Mouse (Mus musculus): ENCODE measurements around the gene Paxbp1. TPM values are rescaled to one million over a fixed set of nuclear protein-coding genes. Genes with fewer than 3 reads are reported as not detected.

Gene Paxbp1
- polyA plus RNA-seq, 1 experiment from 2014 or later = 42.5 TPM

- DNase-seq (ENCODE audit: low spot score) = peak; percentile 70
Observed at GRCm38 (mm10) chr16:91056043-91056821, 11.9 kb upstream of the Paxbp1 start.

DNA sequence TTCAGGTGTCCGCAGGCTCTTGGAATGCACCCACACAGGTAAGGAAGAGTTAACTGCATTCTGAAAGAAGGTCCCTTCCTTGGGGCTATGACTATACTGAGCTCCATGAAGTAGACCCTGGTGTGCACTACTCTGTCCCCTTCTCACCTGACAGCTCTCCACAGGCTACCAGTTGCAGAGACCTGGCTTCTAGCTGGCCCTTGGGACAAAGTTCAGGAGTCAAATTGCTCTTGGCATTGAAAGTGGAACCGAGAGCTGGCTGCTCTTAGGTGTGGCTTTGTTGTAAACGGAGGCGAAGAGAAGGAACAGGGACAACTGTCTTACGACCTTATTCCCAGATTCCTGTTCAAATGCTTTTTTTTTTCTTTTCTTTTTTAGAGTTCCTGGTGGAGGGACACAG, 10.8 kb upstream of the Paxbp1 start:
- no peak for DNase-seq (ENCODE audit: low spot score)

DNA sequence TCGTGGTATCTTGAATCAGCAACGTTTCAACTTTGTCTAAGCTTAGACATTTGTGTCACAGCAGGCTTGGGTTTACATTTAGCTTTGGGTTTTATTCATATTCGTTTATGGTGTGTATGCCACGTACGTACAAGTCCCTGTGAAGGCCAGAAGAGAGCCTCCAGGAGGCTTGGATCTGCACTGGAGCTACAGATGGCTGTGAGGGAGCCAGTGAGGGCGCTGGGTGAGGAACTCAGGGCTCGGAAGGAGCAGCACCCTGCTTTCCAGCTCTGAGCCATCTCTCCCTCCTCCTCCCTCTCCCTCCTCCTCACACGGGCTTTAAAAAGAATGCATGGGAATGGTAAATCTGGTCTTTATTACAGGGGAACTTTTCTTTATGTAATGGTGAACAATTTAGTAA, 9.3 kb upstream of the Paxbp1 start:
- no peak for DNase-seq (ENCODE audit: low spot score)

DNA sequence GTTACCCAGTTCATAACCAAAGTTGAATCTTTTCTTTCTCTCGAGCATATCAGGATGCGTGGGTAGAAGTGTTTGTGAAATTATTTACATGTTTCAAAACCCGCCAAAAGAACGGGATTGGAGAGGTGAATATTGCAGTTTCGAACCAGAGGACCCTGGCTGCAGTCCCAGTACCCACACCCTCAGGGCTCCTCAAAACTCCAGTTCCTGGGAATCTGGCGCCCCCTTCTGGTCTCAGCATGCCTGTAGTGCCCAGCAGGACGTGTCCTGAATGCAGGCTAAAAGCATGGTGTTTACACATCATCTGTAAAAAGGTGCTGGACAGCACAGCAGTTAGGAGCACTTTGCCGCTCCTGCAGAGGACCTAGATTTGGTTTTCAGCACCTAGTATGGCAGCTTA, 1.2 kb upstream of the Paxbp1 start:
- peak; percentile 56 for DNase-seq (ENCODE audit: low spot score)

- peak; percentile 59 for DNase-seq (ENCODE audit: low spot score)
Observed at GRCm38 (mm10) chr16:91043461-91044248, 688 bp downstream of the Paxbp1 start.

DNA sequence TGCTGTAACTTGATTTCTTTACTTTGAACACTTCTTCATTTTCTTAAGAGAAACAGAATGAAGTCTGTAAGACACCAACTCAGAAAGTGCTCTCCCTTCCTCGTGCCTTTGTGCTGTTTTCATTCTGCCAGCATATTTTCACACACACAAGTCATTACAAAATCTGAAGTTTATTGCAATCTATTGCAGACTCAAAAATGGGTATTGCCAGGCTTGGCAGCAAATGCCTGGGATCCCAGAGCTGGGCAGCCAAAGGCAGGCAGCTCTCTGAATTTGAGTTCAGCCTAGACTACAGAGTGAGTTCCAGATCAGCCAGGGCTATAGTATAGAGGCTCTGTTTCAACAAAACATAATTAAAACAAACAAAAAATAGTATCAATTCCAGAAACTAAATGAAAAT, 1.7 kb downstream of the Paxbp1 start:
- DNase-seq (ENCODE audit: low spot score) = no peak

- DNase-seq (ENCODE audit: low spot score) = no peak
Observed at GRCm38 (mm10) chr16:91035866-91036265, 8.5 kb downstream of the Paxbp1 start.

DNA sequence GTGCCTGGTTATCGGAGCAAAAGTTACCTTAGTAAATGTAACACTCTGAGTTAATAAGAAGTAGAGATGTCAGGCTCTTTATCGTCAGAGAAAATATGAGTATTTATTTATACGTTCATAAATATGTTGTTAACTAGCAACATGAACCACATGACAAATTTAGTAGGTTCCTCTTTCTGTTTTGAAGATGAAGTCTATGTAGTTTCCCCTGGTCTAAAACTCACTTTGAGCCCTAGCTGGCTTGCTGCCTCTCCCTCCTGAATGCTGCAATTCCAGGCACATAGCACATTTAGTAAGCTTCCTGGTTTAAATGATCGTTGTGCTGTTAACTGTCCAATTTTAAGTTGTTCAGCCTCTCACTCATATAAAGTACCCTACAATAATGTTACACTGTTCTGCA, 13.6 kb downstream of the Paxbp1 start:
- no peak for DNase-seq (ENCODE audit: low spot score)

- no peak for DNase-seq (ENCODE audit: low spot score)
Observed at GRCm38 (mm10) chr16:91029901-91030300, 14.4 kb downstream of the Paxbp1 start.

GRCm38 (mm10) chr16:91029161-91029743, 15.1 kb downstream of the Paxbp1 start:
- DNase-seq (ENCODE audit: low spot score) = no peak

DNA sequence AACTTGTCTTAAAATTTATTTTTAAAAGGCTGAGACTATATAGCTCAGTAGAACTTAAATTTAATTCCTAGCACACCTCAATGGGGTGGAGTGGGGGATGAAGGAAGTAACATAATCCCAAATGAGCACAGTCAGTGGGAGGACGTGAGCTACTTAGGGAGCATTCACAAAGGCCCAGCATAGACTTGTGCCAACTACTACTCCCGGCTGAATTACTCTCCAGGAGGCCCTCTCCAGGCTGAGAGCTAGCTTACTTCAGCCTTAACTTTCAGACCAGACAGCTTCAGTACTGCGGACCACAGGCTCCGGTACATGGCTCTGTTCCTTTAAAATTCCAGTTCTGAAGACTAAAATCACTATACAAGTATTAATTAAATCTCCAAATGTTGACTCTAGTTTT, 18.1 kb downstream of the Paxbp1 start:
- DNase-seq (ENCODE audit: low spot score) = no peak

- peak; percentile 9 for DNase-seq (ENCODE audit: low spot score)
Observed at GRCm38 (mm10) chr16:91023384-91023783, 21.0 kb downstream of the Paxbp1 start.

GRCm38 (mm10) chr16:91020842-91021483, 23.4 kb downstream of the Paxbp1 start:
- DNase-seq (ENCODE audit: low spot score) = no peak

DNA sequence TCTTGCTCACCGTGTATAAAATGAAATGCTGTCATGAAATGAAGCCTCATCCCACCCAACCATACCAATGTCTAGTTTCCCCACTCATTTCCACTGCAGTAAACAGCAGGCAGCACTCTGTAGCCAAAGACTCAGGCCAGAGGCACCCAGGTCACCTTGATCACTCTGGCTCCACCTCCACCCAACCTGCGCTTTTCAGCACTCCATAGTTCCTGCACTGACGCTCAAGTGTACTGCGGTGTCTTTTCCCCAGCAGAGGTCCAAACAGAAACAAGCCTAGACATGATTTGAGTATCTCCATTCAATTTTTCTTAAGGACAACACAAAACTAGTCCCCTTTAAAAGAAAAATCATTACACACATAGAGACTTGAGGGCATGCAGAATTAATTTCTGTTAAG, 24.9 kb downstream of the Paxbp1 start:
- no peak for DNase-seq (ENCODE audit: low spot score)

- DNase-seq (ENCODE audit: low spot score) = no peak
Observed at GRCm38 (mm10) chr16:91015761-91016160, 28.6 kb downstream of the Paxbp1 start.

GRCm38 (mm10) chr16:91011847-91012246, 32.5 kb downstream of the Paxbp1 start:
- DNase-seq (ENCODE audit: low spot score) = no peak

DNA sequence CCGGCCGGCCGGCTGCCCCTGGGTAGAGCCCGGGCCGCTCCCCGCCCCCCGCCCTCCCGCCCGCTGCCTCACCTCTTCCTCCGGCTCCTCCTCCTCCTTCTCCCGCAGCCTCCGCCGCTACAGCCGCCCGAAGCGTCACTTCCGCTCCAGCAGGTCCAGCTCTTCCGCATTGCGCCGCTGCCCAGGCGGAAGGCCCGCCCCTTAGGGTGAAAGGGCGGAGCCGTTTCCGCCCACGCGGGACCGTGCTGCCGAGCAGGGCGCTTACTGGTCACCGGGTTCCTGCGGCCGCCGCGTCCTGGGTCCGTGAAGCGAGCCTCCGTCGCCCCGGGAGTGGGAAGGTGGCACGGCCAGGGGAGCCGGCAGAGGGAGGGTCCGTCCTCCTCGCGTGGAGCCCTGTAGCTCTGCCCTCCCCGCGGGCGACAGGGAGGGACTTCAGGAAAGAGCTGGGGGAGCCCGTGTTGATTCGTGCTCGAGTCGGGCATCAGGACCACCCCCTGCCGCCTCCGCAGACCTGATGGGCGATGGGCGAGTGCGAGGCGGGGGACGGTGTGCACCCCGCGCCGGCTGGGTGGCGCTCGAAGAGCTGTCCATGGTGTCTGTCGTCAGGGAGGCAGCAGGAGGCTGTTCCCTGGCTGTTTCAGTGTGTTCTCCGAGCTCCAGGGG, 33.2 kb downstream of the Paxbp1 start, which contains the start of gene Synj1:
Gene Synj1 (minus strand): TSS at position 288 of the 663 bp plus-strand sequence.
- peak; percentile 87 for DNase-seq (ENCODE audit: low spot score)

- no peak for DNase-seq (ENCODE audit: low spot score)
Observed at GRCm38 (mm10) chr16:91010581-91011020, 33.7 kb downstream of the Paxbp1 start.

DNA sequence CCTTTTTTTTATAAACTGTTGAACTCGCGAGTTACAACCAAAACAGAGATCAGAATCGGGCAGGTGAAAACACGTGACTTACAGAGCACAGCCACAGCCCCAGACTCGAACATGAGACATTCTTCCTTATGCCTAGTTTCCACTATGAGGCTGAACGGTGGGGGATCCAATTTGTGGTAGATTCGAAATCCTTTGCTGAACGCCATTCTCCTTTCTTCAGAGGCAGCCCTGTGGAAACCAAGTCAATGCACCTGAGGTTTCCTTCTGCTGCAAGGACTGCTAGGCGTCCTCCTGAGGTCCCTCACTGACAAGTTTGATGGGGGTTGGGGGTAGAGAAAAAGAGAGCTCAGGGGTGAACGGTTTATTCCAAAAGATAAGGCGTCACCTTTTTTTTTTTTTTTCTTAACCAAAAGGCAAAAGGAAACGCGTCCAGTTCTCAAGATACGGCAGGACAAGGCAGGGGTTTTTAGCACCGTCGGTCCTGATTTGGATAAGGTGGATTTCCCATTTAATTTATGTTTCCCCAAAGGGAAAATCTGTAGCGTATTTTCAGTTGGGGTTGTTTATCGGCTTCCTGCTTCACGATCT, 34.3 kb downstream of the Paxbp1 start:
- DNase-seq (ENCODE audit: low spot score) = peak; percentile 37

DNA sequence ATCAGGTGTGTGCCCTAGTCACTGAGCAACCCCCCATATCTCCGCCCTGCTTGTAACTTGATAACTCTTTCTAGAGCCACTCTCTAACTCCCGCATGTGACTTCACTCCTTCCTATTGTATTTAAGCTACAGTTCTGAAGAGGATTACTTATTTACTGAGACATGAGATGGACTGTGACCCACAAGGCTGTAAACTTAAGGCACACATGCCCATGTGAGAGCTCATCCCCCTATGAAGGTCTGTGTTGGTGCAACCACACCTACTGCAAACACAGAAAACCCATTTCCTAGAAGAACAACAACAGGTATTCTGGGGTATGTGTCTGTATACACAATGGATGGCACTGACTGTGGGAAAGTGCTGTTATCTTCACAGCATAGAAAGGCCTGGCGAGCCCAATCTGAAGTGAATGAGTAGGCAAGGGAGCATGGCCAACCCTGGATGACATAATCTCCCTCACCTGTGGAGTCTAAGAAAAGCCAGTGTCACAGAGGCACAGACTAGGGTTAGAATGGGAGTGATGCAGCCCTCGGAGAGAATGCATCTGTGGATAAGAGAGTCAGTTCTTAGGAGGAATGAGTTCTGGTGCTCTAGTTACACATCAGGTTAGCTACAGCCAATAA, 39.3 kb downstream of the Paxbp1 start:
- no peak for DNase-seq (ENCODE audit: low spot score)
